ENCODE assay signal across 8 mouse cellular contexts in genomic region chr4:98702201-98702894, GRCm38 (mm10). TPM values are rescaled to one million over a fixed set of nuclear protein-coding genes. Genes with fewer than 3 reads are reported as not detected.
A peak's percentile ranks its signal among the peaks of the same experiment; 100 is the strongest.
DNase-seq lines count a peak whose midpoint lies in the region; ATAC-seq and TF ChIP-seq lines count a peak whose summit lies in the region.

No protein-coding gene starts in this region.

- H3K27me3 ChIP-seq in intestine, postnatal 0 days (replicated peaks; ENCODE audit: control insufficient read depth, insufficient read depth, low read length): no peaks in the 10 kb centered on the region
- H3K27me3 ChIP-seq in midbrain, embryonic 14.5 days (ENCODE audit: control insufficient read depth, insufficient read depth, low read length): no peaks in the 10 kb centered on the region
- H3K27me3 ChIP-seq in stomach, postnatal 0 days (ENCODE audit: control insufficient read depth, insufficient read depth, low read length): no peaks in the 10 kb centered on the region

- no peaks in the 10 kb centered on the region for H3K9me3 ChIP-seq in intestine, postnatal 0 days (ENCODE audit: control insufficient read depth)
- H3K9me3 ChIP-seq in midbrain, embryonic 14.5 days (ENCODE audit: control insufficient read depth, low read length): no peaks in the 10 kb centered on the region
- no peaks in the 10 kb centered on the region for H3K9me3 ChIP-seq in stomach, postnatal 0 days (ENCODE audit: control insufficient read depth, low read length)

- TF ChIP-seq CTCF in intestine, postnatal 0 days (IDR thresholded peaks at IDR 0.05; ENCODE audit: low read depth): peak; percentile 93
- TF ChIP-seq CTCF in stomach, postnatal 0 days (IDR thresholded peaks at IDR 0.05; ENCODE audit: low read depth): peak; percentile 94

- peak; percentile 44 to 86 for DNase-seq in heart, adult 18-20 months
- DNase-seq in heart, adult 11 months: no peak
- peak; percentile 92 for DNase-seq in embryo, embryonic 10 days (ENCODE audit: low spot score)
- DNase-seq in gastrocnemius, postnatal 14 days: peak; percentile 64
- DNase-seq in left cerebral cortex, postnatal 25 days (ENCODE audit: low spot score in 2 of 2): peak; percentile 79 to 83
- peak; percentile 89 for DNase-seq in midbrain, embryonic 14.5 days
- DNase-seq in stomach, postnatal 0 days (ENCODE audit: low spot score): peak; percentile 71

- no peak overlapping the region for H3K4me3 ChIP-seq in intestine, postnatal 0 days (ENCODE audit: low read depth, low read length)
- no peak overlapping the region for H3K4me3 ChIP-seq in midbrain, embryonic 14.5 days (replicated peaks; ENCODE audit: low read depth, low read length)
- no peak overlapping the region for H3K4me3 ChIP-seq in stomach, postnatal 0 days (ENCODE audit: low read depth, low read length)

- WGBS in intestine, postnatal 0 days: 36% methylated on average over 12 of the region's 12 CpGs
- WGBS in midbrain, embryonic 14.5 days: 28% methylated on average over 12 of the region's 12 CpGs
- 22% methylated on average over 12 of the region's 12 CpGs for WGBS in stomach, postnatal 0 days

- no peak overlapping the region for H3K27ac ChIP-seq in intestine, postnatal 0 days (ENCODE audit: low read depth, low read length)
- no peak overlapping the region for H3K27ac ChIP-seq in midbrain, embryonic 14.5 days (replicated peaks; ENCODE audit: low read depth, low read length)
- H3K27ac ChIP-seq in stomach, postnatal 0 days (replicated peaks): no peak overlapping the region

- no peak for TF ChIP-seq EP300 in stomach, postnatal 0 days (optimal IDR thresholded peaks at IDR 0.05)

- H3K4me2 ChIP-seq in intestine, postnatal 0 days (replicated peaks; ENCODE audit: low read depth): no peak overlapping the region
- peak overlapping the region; percentile 14; the same call in 1 of the 2 replicates for H3K4me2 ChIP-seq in midbrain, embryonic 14.5 days (ENCODE audit: low read length)
- H3K4me2 ChIP-seq in stomach, postnatal 0 days (replicated peaks; ENCODE audit: low read depth): no peak overlapping the region

- intact Hi-C loops in gastrocnemius, postnatal 14 days (cut with DNase I; ENCODE audit: low total_unique reads): loop anchor here (5.0 kb wide), 1 partner anchor 155 kb away; no protein-coding TSS in a partner anchor
- intact Hi-C loops in left cerebral cortex, postnatal 25 days (cut with DNase I): loop anchor here (2.0 to 10.0 kb wide), 2 partner anchors 158 to 1668 kb away; no protein-coding TSS in a partner anchor

- ATAC-seq in intestine, postnatal 0 days: no peak; the same call in 1 of the 2 replicates
- ATAC-seq in midbrain, embryonic 14.5 days (ENCODE audit: low FRiP score, low TSS enrichment): peak; percentile 39
- peak; percentile 39; the same call in 1 of the 2 replicates for ATAC-seq in stomach, postnatal 0 days (ENCODE audit: low FRiP score, low TSS enrichment)

- H3K9ac ChIP-seq in intestine, postnatal 0 days (ENCODE audit: low read depth, low read length): no peak overlapping the region
- no peak overlapping the region for H3K9ac ChIP-seq in midbrain, embryonic 14.5 days (replicated peaks; ENCODE audit: low read length)
- H3K9ac ChIP-seq in stomach, postnatal 0 days (ENCODE audit: low read length): no peak overlapping the region

- no peaks in the 10 kb centered on the region for H3K4me1 ChIP-seq in intestine, postnatal 0 days (replicated peaks; ENCODE audit: control insufficient read depth, insufficient read depth, low read length)
- H3K4me1 ChIP-seq in midbrain, embryonic 14.5 days (ENCODE audit: control insufficient read depth, insufficient read depth, low read length): no peaks in the 10 kb centered on the region
- no peaks in the 10 kb centered on the region for H3K4me1 ChIP-seq in stomach, postnatal 0 days (replicated peaks; ENCODE audit: control insufficient read depth, insufficient read depth)

- peaks cover 20% of the 10 kb centered on the region; the same call in 1 of the 2 replicates for H3K36me3 ChIP-seq in intestine, postnatal 0 days (ENCODE audit: control insufficient read depth, insufficient read depth)
- no peaks in the 10 kb centered on the region for H3K36me3 ChIP-seq in midbrain, embryonic 14.5 days (ENCODE audit: control insufficient read depth, insufficient read depth, low read length)
- H3K36me3 ChIP-seq in stomach, postnatal 0 days (ENCODE audit: control insufficient read depth, insufficient read depth, low read length): no peaks in the 10 kb centered on the region; the same call in 1 of the 2 replicates

RNA-seq across cellular contexts. Expression of gene L1td1, which starts 24.2 kb away (rescaled TPM):
- under 1 TPM in 1 of 2 experiments, not detected in 1; 0.07 TPM for total RNA-seq in heart, adult 18-20 months (2021)
- not detected for total RNA-seq in gastrocnemius, postnatal 14 days (2021)
- not detected in 2 replicates for polyA plus RNA-seq in intestine, postnatal 0 days (2015; fragmentation: Nextera tagmentation; extraction: Ambion mirVana)
- not detected for total RNA-seq in left cerebral cortex, postnatal 25 days (2021)
- polyA plus RNA-seq in midbrain, embryonic 14.5 days (2014; fragmentation: Nextera tagmentation; extraction: Ambion mirVana): 0.07 TPM in 1 of 2 replicates, not detected in the other
- 0.10 TPM in 1 of 2 replicates, not detected in the other for polyA plus RNA-seq in stomach, postnatal 0 days (2015; fragmentation: Nextera tagmentation; extraction: Ambion mirVana)
